Mouse (Mus musculus): ENCODE results near the gene Myo1b. TPM values are rescaled to one million over a fixed set of nuclear protein-coding genes. Genes with fewer than 3 reads are reported as not detected.

Gene Myo1b
- polyA plus RNA-seq, 2 experiments: 53.5 to 107 TPM

DNA sequence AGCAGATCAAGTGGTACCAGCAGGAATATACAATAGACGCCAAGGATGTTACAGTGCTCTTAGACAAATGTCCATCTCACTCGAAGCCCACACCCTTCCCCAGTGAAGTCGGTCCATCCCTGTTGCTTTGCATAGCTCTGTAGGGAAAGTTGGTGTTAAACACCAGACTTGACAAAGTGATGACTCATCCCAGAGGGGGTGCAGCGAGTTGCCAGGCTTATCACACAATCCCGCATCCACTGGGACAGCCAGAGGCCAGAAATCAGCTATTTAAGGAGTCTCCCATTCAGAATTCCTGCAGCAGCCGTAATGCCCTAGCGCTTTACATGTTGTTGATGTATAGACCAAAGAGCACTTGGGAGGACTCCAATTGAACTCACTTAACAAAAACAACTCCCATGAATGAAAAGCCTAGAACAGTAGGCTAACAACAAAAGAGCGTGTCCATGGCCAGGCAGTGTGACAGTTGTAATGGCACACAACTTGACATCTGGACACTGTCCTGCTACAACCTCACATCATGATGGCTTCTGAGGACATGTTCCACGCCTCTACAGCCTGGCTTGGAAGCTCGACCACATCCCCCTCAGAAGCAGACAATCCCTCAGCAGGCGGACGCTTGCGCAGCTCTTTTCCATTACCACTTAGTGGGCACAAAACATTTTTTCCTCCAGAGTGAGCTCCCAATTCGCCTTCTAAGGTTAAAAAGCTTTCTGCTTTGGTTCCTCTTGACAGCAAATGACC, 2.6 kb downstream of the Myo1b start:
- ATAC-seq (ENCODE audit: low FRiP score, low read depth): no peak
- peaks cover 28% of the 10 kb centered on the region for H3K4me1 ChIP-seq (ENCODE audit: control insufficient read depth, insufficient read depth, low read length)
- 74% methylated on average over 14 of the region's 14 CpGs for WGBS

DNA sequence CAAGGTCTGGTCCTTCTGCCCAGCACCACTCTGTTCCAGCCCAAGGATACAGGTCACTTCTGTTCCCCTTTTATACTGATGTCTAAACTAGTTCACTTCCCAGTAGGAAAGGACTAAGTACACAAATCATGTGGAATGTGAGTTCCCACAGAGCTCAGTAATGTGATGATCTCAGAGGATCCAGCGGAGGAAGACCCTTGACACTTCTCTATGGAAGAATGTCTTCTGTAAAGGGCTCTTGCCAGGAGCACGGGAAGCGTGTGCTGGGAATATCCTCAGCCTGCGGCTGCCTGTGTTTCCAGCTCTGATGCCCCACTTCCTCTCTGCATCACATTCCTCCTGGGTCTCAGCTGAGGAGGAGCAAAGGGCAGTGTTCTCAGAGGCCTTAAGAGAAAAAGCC, 4.5 kb downstream of the Myo1b start:
- H3K4me3 ChIP-seq (replicated peaks; ENCODE audit: low read length): no peak overlapping the region
- ATAC-seq (ENCODE audit: low FRiP score, low read depth): no peak
- H3K27ac ChIP-seq (replicated peaks; ENCODE audit: low read depth, low read length): no peak overlapping the region
- TF ChIP-seq POLR2A (IDR thresholded peaks at IDR 0.05; ENCODE audit: borderline replicate concordance, extremely low read depth, insufficient read depth, insufficient read length): no peak
- H3K27me3 ChIP-seq (ENCODE audit: control insufficient read depth, insufficient read depth, low read length): no peaks in the 10 kb centered on the region
- no peak for DNase-seq (ENCODE audit: low spot score)
- no peaks in the 10 kb centered on the region for H3K9me3 ChIP-seq (ENCODE audit: control insufficient read depth, low read length)
- 61% methylated on average over 4 of the region's 4 CpGs for WGBS
- H3K36me3 ChIP-seq (ENCODE audit: control insufficient read depth, insufficient read depth, low read length): peaks cover 5% of the 10 kb centered on the region; the same call in 1 of the 2 replicates
- H3K9ac ChIP-seq (ENCODE audit: low read depth, low read length, severe bottlenecking): no peak overlapping the region
- H3K4me1 ChIP-seq (ENCODE audit: control insufficient read depth, insufficient read depth, low read length): peaks cover 43% of the 10 kb centered on the region
- H3K4me2 ChIP-seq (replicated peaks; ENCODE audit: low read depth, low read length, severe bottlenecking): no peak overlapping the region

More for the DNA sequence above, 2.6 kb downstream of the Myo1b start:
- no peak overlapping the region for H3K4me3 ChIP-seq (replicated peaks; ENCODE audit: low read length)
- TF ChIP-seq POLR2A (IDR thresholded peaks at IDR 0.05; ENCODE audit: borderline replicate concordance, extremely low read depth, insufficient read depth, insufficient read length): no peak
- H3K9me3 ChIP-seq (ENCODE audit: control insufficient read depth, low read length): no peaks in the 10 kb centered on the region
- DNase-seq (ENCODE audit: low spot score): no peak
- no peak overlapping the region for H3K4me2 ChIP-seq (replicated peaks; ENCODE audit: low read depth, low read length, severe bottlenecking)
- no peaks in the 10 kb centered on the region for H3K27me3 ChIP-seq (ENCODE audit: control insufficient read depth, insufficient read depth, low read length)
- no peak overlapping the region for H3K9ac ChIP-seq (ENCODE audit: low read depth, low read length, severe bottlenecking)
- no peak overlapping the region for H3K27ac ChIP-seq (replicated peaks; ENCODE audit: low read depth, low read length)
- H3K36me3 ChIP-seq (ENCODE audit: control insufficient read depth, insufficient read depth, low read length): peaks cover 5% of the 10 kb centered on the region; the same call in 1 of the 2 replicates

DNA sequence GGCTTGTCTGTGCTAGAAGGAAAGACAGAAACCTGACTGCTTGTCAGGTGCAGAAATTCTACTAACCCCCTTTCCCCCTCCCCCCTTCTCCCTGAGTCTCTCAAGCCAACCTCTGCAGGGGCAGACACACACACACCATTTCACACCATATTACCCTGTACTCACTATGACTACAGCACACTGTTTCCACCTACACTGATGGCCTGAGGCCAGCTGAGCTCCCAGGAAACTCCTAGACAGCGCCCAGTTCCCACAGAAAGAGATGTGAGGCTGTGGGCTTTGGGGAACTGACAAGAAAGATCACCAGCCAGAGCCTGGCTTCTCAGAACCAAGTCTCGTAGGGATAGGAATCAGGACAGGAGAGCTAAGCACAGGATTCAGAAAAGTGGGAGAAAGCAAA, 6.7 kb downstream of the Myo1b start:
- 51% methylated on average over 2 of the region's 2 CpGs for WGBS
- H3K9me3 ChIP-seq (ENCODE audit: control insufficient read depth, low read length): no peaks in the 10 kb centered on the region
- peaks cover 47% of the 10 kb centered on the region for H3K4me1 ChIP-seq (ENCODE audit: control insufficient read depth, insufficient read depth, low read length)

DNA sequence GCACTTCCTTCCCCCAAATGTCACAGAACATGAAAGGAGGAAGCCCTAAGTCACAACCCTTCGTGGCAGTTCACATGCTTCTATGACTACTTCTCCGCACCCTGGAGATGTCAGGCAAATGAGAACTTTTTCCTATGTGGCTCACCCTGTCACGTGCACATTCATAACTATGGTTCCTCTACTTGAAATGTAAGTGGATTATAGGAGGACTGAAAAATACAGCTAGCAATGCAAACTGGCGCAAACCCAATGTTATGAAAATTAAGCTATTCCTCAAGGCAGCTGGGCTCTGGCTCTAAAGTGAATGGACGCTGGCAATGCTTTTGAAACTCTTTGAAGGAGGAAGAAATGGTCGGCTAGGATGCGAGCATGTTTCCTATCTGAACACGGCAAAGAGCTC, 8.1 kb downstream of the Myo1b start:
- no peaks in the 10 kb centered on the region for H3K27me3 ChIP-seq (ENCODE audit: control insufficient read depth, insufficient read depth, low read length)
- ATAC-seq (ENCODE audit: low FRiP score, low read depth) (no peak), DNase-seq (ENCODE audit: low spot score) (peak; percentile 41)
- no peak overlapping the region for H3K27ac ChIP-seq (replicated peaks; ENCODE audit: low read depth, low read length)
- H3K9me3 ChIP-seq (ENCODE audit: control insufficient read depth, low read length): no peaks in the 10 kb centered on the region
- H3K9ac ChIP-seq (ENCODE audit: low read depth, low read length, severe bottlenecking): no peak overlapping the region
- 39% methylated on average over 8 of the region's 8 CpGs for WGBS
- no peak overlapping the region for H3K4me2 ChIP-seq (replicated peaks; ENCODE audit: low read depth, low read length, severe bottlenecking)
- TF ChIP-seq POLR2A (IDR thresholded peaks at IDR 0.05; ENCODE audit: borderline replicate concordance, extremely low read depth, insufficient read depth, insufficient read length): no peak
- no peak overlapping the region for H3K4me3 ChIP-seq (replicated peaks; ENCODE audit: low read length)
- H3K4me1 ChIP-seq (ENCODE audit: control insufficient read depth, insufficient read depth, low read length): peaks cover 34% of the 10 kb centered on the region
- H3K36me3 ChIP-seq (ENCODE audit: control insufficient read depth, insufficient read depth, low read length): peaks cover 5% of the 10 kb centered on the region; the same call in 1 of the 2 replicates

More for the DNA sequence above, 6.7 kb downstream of the Myo1b start:
- Histone ChIP-seq H3K36me3 (ENCODE audit: control insufficient read depth, insufficient read depth, low read length) (peaks cover 5% of the 10 kb centered on the region; the same call in 1 of the 2 replicates), H3K4me3 (replicated peaks; ENCODE audit: low read length) (no peak overlapping the region), H3K4me2 (replicated peaks; ENCODE audit: low read depth, low read length, severe bottlenecking) (no peak overlapping the region), H3K9ac (ENCODE audit: low read depth, low read length, severe bottlenecking) (no peak overlapping the region), H3K27ac (replicated peaks; ENCODE audit: low read depth, low read length) (no peak overlapping the region), H3K27me3 (ENCODE audit: control insufficient read depth, insufficient read depth, low read length) (no peaks in the 10 kb centered on the region)
- TF ChIP-seq POLR2A (IDR thresholded peaks at IDR 0.05; ENCODE audit: borderline replicate concordance, extremely low read depth, insufficient read depth, insufficient read length): no peak
- ATAC-seq (ENCODE audit: low FRiP score, low read depth): no peak
- DNase-seq (ENCODE audit: low spot score): no peak

DNA sequence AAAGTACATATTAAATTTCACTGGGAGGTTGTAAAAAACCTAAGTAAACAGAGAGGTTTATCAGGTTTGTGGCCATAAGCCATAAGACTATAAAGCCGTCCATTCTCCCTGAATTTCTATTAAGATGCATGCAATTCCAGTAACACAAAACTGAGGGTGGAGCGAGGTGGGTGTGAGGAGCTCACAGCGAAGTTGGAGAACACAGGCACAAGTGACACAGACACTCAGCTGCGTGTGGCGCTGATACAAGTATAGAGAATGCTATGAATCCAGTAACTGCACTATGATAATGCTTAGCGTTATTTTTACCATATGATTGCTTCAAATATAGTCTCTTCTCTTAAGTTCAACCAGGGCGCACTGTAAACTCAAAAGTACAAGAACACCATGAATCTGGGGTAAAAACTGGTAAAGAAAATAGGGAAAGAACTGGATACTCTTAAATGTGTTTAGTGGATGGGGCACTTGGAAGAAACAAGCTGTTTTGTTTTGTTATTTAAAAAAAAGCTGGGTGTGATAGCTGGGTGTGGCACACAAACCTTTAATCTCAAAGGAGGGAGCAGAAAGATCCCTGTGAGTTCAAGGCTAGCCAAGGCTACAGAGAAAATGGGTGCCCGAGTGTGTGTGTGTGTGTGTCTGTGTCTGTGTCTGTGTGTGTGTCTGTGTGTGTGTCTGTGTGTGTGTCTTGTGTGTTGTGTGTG, 9.5 kb downstream of the Myo1b start:
- DNase-seq (ENCODE audit: low spot score) (no peak), ATAC-seq (ENCODE audit: low FRiP score, low read depth) (no peak)
- H3K36me3 ChIP-seq (ENCODE audit: control insufficient read depth, insufficient read depth, low read length): peaks cover 3% of the 10 kb centered on the region; the same call in 1 of the 2 replicates
- H3K4me3 ChIP-seq (replicated peaks; ENCODE audit: low read length): no peak overlapping the region
- no peaks in the 10 kb centered on the region for H3K9me3 ChIP-seq (ENCODE audit: control insufficient read depth, low read length)
- no peaks in the 10 kb centered on the region for H3K27me3 ChIP-seq (ENCODE audit: control insufficient read depth, insufficient read depth, low read length)
- H3K4me1 ChIP-seq (ENCODE audit: control insufficient read depth, insufficient read depth, low read length): peaks cover 31% of the 10 kb centered on the region
- TF ChIP-seq POLR2A (IDR thresholded peaks at IDR 0.05; ENCODE audit: borderline replicate concordance, extremely low read depth, insufficient read depth, insufficient read length): no peak
- H3K4me2 ChIP-seq (replicated peaks; ENCODE audit: low read depth, low read length, severe bottlenecking): no peak overlapping the region
- 72% methylated on average over 8 of the region's 8 CpGs for WGBS
- H3K9ac ChIP-seq (ENCODE audit: low read depth, low read length, severe bottlenecking): no peak overlapping the region
- H3K27ac ChIP-seq (replicated peaks; ENCODE audit: low read depth, low read length): no peak overlapping the region

Measured in limb, embryonic 14.5 days (tissue).